Mouse (Mus musculus) ES-E14 (cell line): ENCODE results near the gene Nme7.

ENCODE experiments used
- CHD2 ChIP-seq: IDR thresholded peaks from 2 replicates; pipeline ENCODE4 v1.6.1; 2014; ENCODE audit warnings: mild to moderate bottlenecking, low read depth, low read length, inconsistent platforms
- HCFC1 ChIP-seq: IDR thresholded peaks from 2 replicates; pipeline ENCODE4 v1.6.1; 2012; ENCODE audit warnings: low read length, inconsistent platforms, borderline replicate concordance; ENCODE audit not compliant: insufficient read depth
- MAFK ChIP-seq: IDR thresholded peaks from 2 replicates; pipeline ENCODE4 v1.6.1; 2014; ENCODE audit warnings: mild to moderate bottlenecking, low read depth, low read length, inconsistent platforms; ENCODE audit not compliant: insufficient read depth
- ZNF384 ChIP-seq: IDR thresholded peaks from 2 replicates; pipeline ENCODE4 v1.6.1; 2012; ENCODE audit warnings: low read depth, low read length, inconsistent platforms

GRCm38 (mm10) chr1:164373029-164373428 is 69.1 kb downstream of the Nme7 start:
- TF ChIP-seq HCFC1 (no peak), MAFK (no peak), ZNF384 (no peak), CHD2 (no peak)
